Mouse (Mus musculus): ENCODE results near the gene Rps18.
"Not testable (repeated sequence)": the region's sequence is repeated elsewhere in the genome, so short reads cannot be mapped to it uniquely, and the experiment has no call there.

DNA sequence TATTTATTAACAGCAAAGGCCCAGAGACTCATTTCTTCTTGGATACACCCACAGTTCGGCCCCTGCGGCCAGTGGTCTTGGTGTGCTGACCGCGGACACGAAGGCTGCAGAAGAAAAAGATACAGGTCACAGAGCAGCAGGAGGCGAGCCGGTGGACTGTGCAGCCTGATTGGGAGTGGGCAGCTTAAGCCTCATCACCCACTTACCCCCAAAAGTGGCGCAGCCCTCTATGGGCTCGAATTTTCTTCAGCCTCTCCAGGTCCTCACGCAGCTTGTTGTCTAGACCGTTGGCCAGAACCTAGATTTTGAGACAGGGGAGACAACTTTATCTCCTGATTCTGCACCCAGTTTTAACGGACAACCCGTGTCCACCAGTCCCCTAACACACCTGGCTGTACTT is 3.8 kb downstream of the Rps18 start:
- not testable (repeated sequence) for TF ChIP-seq CTCF (IDR thresholded peaks at IDR 0.05; ENCODE audit: low read depth); EP300 (optimal IDR thresholded peaks at IDR 0.05)

All from stomach, postnatal 0 days (tissue).